Mouse (Mus musculus) testis, adult 2 months (tissue): ENCODE measurements around the gene Cbl.

Experiments used
- CTCF ChIP-seq: fragments of 200-500 bp; IDR thresholded peaks from 2 replicates; pipeline ENCODE4 v1.5.1; 2012; ENCODE audit warnings: low read depth, mild to moderate bottlenecking, inconsistent platforms, low read length, moderate library complexity; ENCODE audit not compliant: control insufficient read depth, insufficient read depth, insufficient replicate concordance
- POLR2A ChIP-seq: fragments of 200-500 bp; IDR thresholded peaks from 2 replicates; pipeline ENCODE4 v1.6.1; 2012; ENCODE audit warnings: low read depth, mild to moderate bottlenecking, inconsistent platforms, low read length, moderate library complexity; ENCODE audit not compliant: control insufficient read depth

- TF ChIP-seq POLR2A, result no peak
- TF ChIP-seq CTCF, result no peak
Measured at GRCm38 (mm10) chr9:44240399-44240798, 6.5 kb upstream of the Cbl start, which contains the start of gene Ccdc153.
